Comparison of ENCODE assay signal across 11 mouse cellular contexts in the genomic region with DNA sequence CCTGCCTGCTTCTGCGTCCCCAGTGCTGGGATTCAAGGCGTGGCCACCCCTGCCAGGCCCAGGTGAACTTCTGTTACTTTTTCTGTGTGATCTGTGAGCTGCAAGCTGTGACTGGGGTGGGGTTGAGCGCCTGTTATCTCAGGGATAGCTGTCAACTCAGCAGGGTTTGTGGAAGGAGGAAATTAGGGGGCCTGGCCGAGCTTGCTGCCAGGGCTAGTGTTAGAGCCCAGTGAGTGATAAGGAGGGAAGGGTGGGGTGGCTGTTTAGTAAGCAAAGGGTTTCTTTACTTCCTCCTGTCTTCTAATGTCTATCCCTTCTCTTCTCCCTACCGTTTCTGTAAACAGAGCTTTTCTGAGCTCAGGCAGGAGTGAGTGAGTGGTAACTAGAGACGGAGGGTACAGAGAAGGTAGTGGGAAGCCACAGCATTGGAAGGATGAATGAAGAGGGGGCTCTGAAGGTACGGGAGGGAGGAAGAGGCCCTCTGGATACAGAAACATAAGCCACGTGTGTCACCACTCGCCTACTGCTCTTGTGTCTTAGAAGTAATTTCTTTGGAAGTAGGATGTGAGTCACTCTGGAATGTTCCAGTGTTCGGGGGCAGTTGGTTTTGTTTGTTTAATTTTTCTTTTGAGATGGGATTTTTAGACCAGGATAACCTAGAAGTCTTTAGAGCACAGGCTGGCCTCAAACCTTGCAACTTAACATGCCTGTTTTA. TPM values are rescaled to one million over a fixed set of nuclear protein-coding genes. Genes with fewer than 3 reads are reported as not detected.
A peak's percentile ranks its signal among the peaks of the same experiment; 100 is the strongest.
DNase-seq lines count a peak whose midpoint lies in the region; ATAC-seq and TF ChIP-seq lines count a peak whose summit lies in the region.
"Had no signal": no experiment of that assay in that cellular context is flagged by ENCODE, and none has a peak within 500 bp of the region (broad histone marks: within the 10 kb centered on the region; RNA-seq: fewer than 3 reads in every experiment).

No protein-coding gene starts in this region.

- peak; percentile 91 for DNase-seq in heart, embryonic 10.5 days (ENCODE audit: low spot score)
- DNase-seq in heart, postnatal 36 days: no peak
- no peak for DNase-seq in thymus, postnatal 0 days (ENCODE audit: low spot score)
- no peak for DNase-seq in left cerebral cortex, postnatal 25 days (ENCODE audit: low spot score in 2 of 2)
- DNase-seq in gastrocnemius, adult 8-10 months (ENCODE audit: low spot score in 2 of 2): no peak
- DNase-seq: B cell, adult 2 months; cerebellum, adult 9-11 months had no signal

- H3K27ac ChIP-seq in heart, embryonic 10.5 days: peak overlapping the region; percentile 75
- peak overlapping the region; percentile 66 for H3K27ac ChIP-seq in bone marrow macrophage, adult 2 months (ENCODE audit: insufficient read depth, low read depth, low read length)
- peak overlapping the region; percentile 69 for H3K27ac ChIP-seq in intestine, embryonic 16.5 days (ENCODE audit: low read length)
- peak overlapping the region; percentile 28 for H3K27ac ChIP-seq in macrophage

- H3K27me3 ChIP-seq in heart, embryonic 10.5 days (ENCODE audit: insufficient read depth, poor library complexity, severe bottlenecking): no peaks in the 10 kb centered on the region
- H3K27me3 ChIP-seq in intestine, embryonic 16.5 days (replicated peaks; ENCODE audit: control insufficient read depth, insufficient read depth, low read length): no peaks in the 10 kb centered on the region

- 18% methylated on average over 10 of the region's 10 CpGs for WGBS in heart, embryonic 10.5 days
- WGBS in intestine, embryonic 16.5 days: 35% methylated on average over 10 of the region's 10 CpGs
- WGBS in macrophage (ENCODE audit: missing documents): 62% methylated on average over 10 of the region's 10 CpGs

- peaks cover 32% of the 10 kb centered on the region for H3K4me1 ChIP-seq in heart, embryonic 10.5 days
- peaks cover 58% of the 10 kb centered on the region for H3K4me1 ChIP-seq in bone marrow macrophage, adult 2 months (ENCODE audit: control insufficient read depth, insufficient read depth, low read length)
- peaks cover 25% of the 10 kb centered on the region for H3K4me1 ChIP-seq in intestine, embryonic 16.5 days (ENCODE audit: control insufficient read depth, insufficient read depth, low read length)

- TF ChIP-seq CTCF in bone marrow macrophage, adult 2 months (IDR thresholded peaks at IDR 0.05; ENCODE audit: low read depth, low read length): no peak

- H3K9me3 ChIP-seq in heart, embryonic 10.5 days: no peaks in the 10 kb centered on the region
- H3K9me3 ChIP-seq in intestine, embryonic 16.5 days (ENCODE audit: control insufficient read depth, low read length): no peaks in the 10 kb centered on the region

- H3K9ac ChIP-seq in intestine, embryonic 16.5 days (ENCODE audit: low read depth, low read length): no peak overlapping the region

- H3K36me3 ChIP-seq in heart, embryonic 10.5 days: peaks cover 24% of the 10 kb centered on the region
- H3K36me3 ChIP-seq in intestine, embryonic 16.5 days (ENCODE audit: control insufficient read depth, insufficient read depth, low read length): no peaks in the 10 kb centered on the region
- H3K36me3 ChIP-seq in macrophage (ENCODE audit: inconsistent target): peaks cover 23% of the 10 kb centered on the region; the same call in 1 of the 2 replicates

- H3K4me3 ChIP-seq in heart, embryonic 10.5 days: no peak overlapping the region
- H3K4me3 ChIP-seq in bone marrow macrophage, adult 2 months (ENCODE audit: insufficient read depth, low read length): no peak overlapping the region
- H3K4me3 ChIP-seq in intestine, embryonic 16.5 days (ENCODE audit: low read length): no peak overlapping the region
- H3K4me3 ChIP-seq in macrophage (ENCODE audit: inconsistent target): no peak overlapping the region

- intact Hi-C loops in heart, postnatal 36 days (cut with DNase I): no loop called here
- intact Hi-C loops in left cerebral cortex, postnatal 25 days (cut with DNase I): no loop called here

- TF ChIP-seq POLR2A in bone marrow macrophage, adult 2 months (IDR thresholded peaks at IDR 0.05; ENCODE audit: borderline replicate concordance, low read depth, low read length): no peak

- ATAC-seq in intestine, embryonic 16.5 days: peak; percentile 96
- ATAC-seq: inflammation-experienced regulatory T-cells, adult 6 months had no signal

- peaks cover 98% of the 10 kb centered on the region for H3K79me2 ChIP-seq in macrophage (ENCODE audit: inconsistent target)

- H3K4me2 ChIP-seq in intestine, embryonic 16.5 days (ENCODE audit: low read depth, low read length): no peak overlapping the region

RNA-seq across cellular contexts. Expression of gene Fgd6, which starts 12.2 kb away (rescaled TPM):
- 2.9 and 4.5 TPM in 2 replicates for polyA plus RNA-seq in heart, embryonic 10.5 days (2016; fragmentation: Nextera tagmentation; extraction: Ambion mirVana)
- total RNA-seq in heart, postnatal 36 days (2021): 1 to 10 TPM; 5.6 to 6.2 TPM
- polyA plus RNA-seq in bone marrow macrophage, adult 2 months (2012; ENCODE audit: insufficient read depth, insufficient read length, missing spikeins): 20.6 and 26.3 TPM in 2 replicates
- polyA plus RNA-seq in intestine, embryonic 16.5 days (2015; fragmentation: Nextera tagmentation; extraction: Ambion mirVana): 2.7 and 3.0 TPM in 2 replicates
- 100 to 1,000 TPM in 4 of 26 experiments, 10 to 100 TPM in 22; 19.9 to 164 (median 75.1) TPM for total RNA-seq in macrophage (2018; cell fraction: chromatin; rRNA removed)
- 10 to 100 TPM in 24 of 26 experiments, 1 to 10 TPM in 2; 6.4 to 18.8 (median 15.0) TPM for total RNA-seq in macrophage (2018; cell fraction: cytosol; rRNA removed)
- total RNA-seq in macrophage (2018; cell fraction: nucleus; rRNA removed): 10 to 100 TPM; 15.3 to 90.5 (median 39.3) TPM
- polyA plus RNA-seq in macrophage (2018): 10.3 to 11.7 TPM (median 10.9 TPM) in 3 replicates
- polyA plus RNA-seq in thymus, postnatal 0 days (2015; fragmentation: Nextera tagmentation; extraction: Ambion mirVana): 1.5 and 1.7 TPM in 2 replicates
- total RNA-seq in left cerebral cortex, postnatal 25 days (2021): 10 to 100 TPM in 1 of 2 experiments, 1 to 10 TPM in 1; 8.8 to 10.6 TPM
- total RNA-seq in gastrocnemius, adult 8-10 months (2022): 1 to 10 TPM; 2.6 to 3.2 (median 2.8) TPM

RNA-seq across cellular contexts. Expression of gene Vezt, which starts 12.4 kb away (rescaled TPM):
- polyA plus RNA-seq in heart, embryonic 10.5 days (2016; fragmentation: Nextera tagmentation; extraction: Ambion mirVana): 20.6 and 26.3 TPM in 2 replicates
- 10 to 100 TPM; 42.8 to 43.2 TPM for total RNA-seq in heart, postnatal 36 days (2021)
- polyA plus RNA-seq in bone marrow macrophage, adult 2 months (2012; ENCODE audit: insufficient read depth, insufficient read length, missing spikeins): 16.4 and 16.5 TPM in 2 replicates
- 17.1 and 18.5 TPM in 2 replicates for polyA plus RNA-seq in intestine, embryonic 16.5 days (2015; fragmentation: Nextera tagmentation; extraction: Ambion mirVana)
- 100 to 1,000 TPM in 4 of 26 experiments, 10 to 100 TPM in 22; 33.5 to 274 (median 73.5) TPM for total RNA-seq in macrophage (2018; cell fraction: chromatin; rRNA removed)
- 10 to 100 TPM; 10.6 to 18.7 (median 13.8) TPM for total RNA-seq in macrophage (2018; cell fraction: cytosol; rRNA removed)
- total RNA-seq in macrophage (2018; cell fraction: nucleus; rRNA removed): 100 to 1,000 TPM in 2 of 26 experiments, 10 to 100 TPM in 24; 21.5 to 227 (median 47.7) TPM
- polyA plus RNA-seq in macrophage (2018): 11.2 to 15.9 TPM (median 13.0 TPM) in 3 replicates
- 15.5 and 18.8 TPM in 2 replicates for polyA plus RNA-seq in thymus, postnatal 0 days (2015; fragmentation: Nextera tagmentation; extraction: Ambion mirVana)
- 10 to 100 TPM; 74.9 to 82.3 TPM for total RNA-seq in left cerebral cortex, postnatal 25 days (2021)
- 10 to 100 TPM; 55.6 to 63.1 (median 60.1) TPM for total RNA-seq in gastrocnemius, adult 8-10 months (2022)
